In the genomic region with DNA sequence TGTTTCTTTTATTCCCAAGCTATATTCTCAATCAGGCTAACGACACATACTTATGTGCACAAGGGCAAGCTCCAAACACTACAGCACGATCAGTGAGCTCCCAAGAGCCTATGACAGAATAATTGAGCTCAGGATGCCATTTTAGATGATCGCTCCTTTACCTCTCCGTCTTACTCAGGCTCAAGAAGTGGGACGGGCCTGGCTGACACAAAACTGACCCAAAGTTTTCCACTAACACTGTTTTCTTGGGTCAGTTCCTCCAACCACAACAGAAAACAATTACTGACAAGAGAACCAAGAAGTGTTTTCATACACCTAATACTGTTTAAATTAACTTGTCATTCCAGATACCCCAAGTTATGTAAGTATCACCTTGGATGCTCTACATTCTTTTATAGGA, we compare ENCODE assay signal across 11 mouse cellular contexts. TPM values are rescaled to one million over a fixed set of nuclear protein-coding genes. Genes with fewer than 3 reads are reported as not detected.
DNase-seq lines count a peak whose midpoint lies in the region; ATAC-seq lines count a peak whose summit lies in the region.
"Had no signal": no experiment of that assay in that cellular context is flagged by ENCODE, and none has a peak within 500 bp of the region (broad histone marks: within the 10 kb centered on the region; RNA-seq: fewer than 3 reads in every experiment).

No protein-coding gene starts in this region.

- 85% methylated on average over 5 of the region's 5 CpGs for WGBS in kidney, embryonic 15.5 days
- 86% methylated on average over 5 of the region's 5 CpGs for WGBS in embryonic facial prominence, embryonic 13.5 days
- 79% methylated on average over 5 of the region's 5 CpGs for WGBS in hindbrain, embryonic 14.5 days
- WGBS in midbrain, embryonic 14.5 days = 85% methylated on average over 5 of the region's 5 CpGs

- H3K9ac ChIP-seq in kidney, embryonic 15.5 days = 0 out of 2 replicates have a peak overlapping the region, but pooled peaks have one; percentile 21
- no peak overlapping the region for H3K9ac ChIP-seq in embryonic facial prominence, embryonic 13.5 days
- no peak overlapping the region for H3K9ac ChIP-seq in hindbrain, embryonic 14.5 days
- H3K9ac ChIP-seq in midbrain, embryonic 14.5 days (replicated peaks; ENCODE audit: low read length) = no peak overlapping the region

- peaks cover 23% of the 10 kb centered on the region for H3K4me1 ChIP-seq in kidney, embryonic 15.5 days
- peaks cover 24% of the 10 kb centered on the region for H3K4me1 ChIP-seq in embryonic facial prominence, embryonic 13.5 days
- peaks cover 23% of the 10 kb centered on the region for H3K4me1 ChIP-seq in hindbrain, embryonic 14.5 days (replicated peaks; ENCODE audit: control insufficient read depth, insufficient read depth, low read length)
- H3K4me1 ChIP-seq in midbrain, embryonic 14.5 days (ENCODE audit: control insufficient read depth, insufficient read depth, low read length) = peaks cover 21% of the 10 kb centered on the region

- H3K4me3 ChIP-seq in kidney, embryonic 15.5 days (replicated peaks) = peak overlapping the region; percentile 87; the same call in 1 of the 2 replicates
- no peak overlapping the region for H3K4me3 ChIP-seq in embryonic facial prominence, embryonic 13.5 days
- no peak overlapping the region for H3K4me3 ChIP-seq in hindbrain, embryonic 14.5 days (replicated peaks; ENCODE audit: low read length)
- no peak overlapping the region for H3K4me3 ChIP-seq in midbrain, embryonic 14.5 days (replicated peaks; ENCODE audit: low read depth, low read length)

- peak overlapping the region; percentile 78 for H3K4me2 ChIP-seq in kidney, embryonic 15.5 days
- peak overlapping the region; percentile 73 for H3K4me2 ChIP-seq in embryonic facial prominence, embryonic 13.5 days
- H3K4me2 ChIP-seq in hindbrain, embryonic 14.5 days (replicated peaks) = peak overlapping the region; percentile 71
- H3K4me2 ChIP-seq in midbrain, embryonic 14.5 days (ENCODE audit: low read length) = peak overlapping the region; percentile 72

- no peaks in the 10 kb centered on the region for H3K9me3 ChIP-seq in kidney, embryonic 15.5 days (replicated peaks)
- H3K9me3 ChIP-seq in embryonic facial prominence, embryonic 13.5 days = no peaks in the 10 kb centered on the region
- no peaks in the 10 kb centered on the region for H3K9me3 ChIP-seq in hindbrain, embryonic 14.5 days (ENCODE audit: control insufficient read depth, low read length)
- no peaks in the 10 kb centered on the region for H3K9me3 ChIP-seq in midbrain, embryonic 14.5 days (ENCODE audit: control insufficient read depth, low read length)

- peaks cover 14% of the 10 kb centered on the region; the same call in 1 of the 2 replicates for H3K36me3 ChIP-seq in kidney, embryonic 15.5 days
- 0 out of 2 replicates have a peak, but pooled peaks cover 5% of the 10 kb centered on the region for H3K36me3 ChIP-seq in embryonic facial prominence, embryonic 13.5 days
- H3K36me3 ChIP-seq in hindbrain, embryonic 14.5 days (replicated peaks; ENCODE audit: control insufficient read depth, insufficient read depth) = no peaks in the 10 kb centered on the region
- no peaks in the 10 kb centered on the region for H3K36me3 ChIP-seq in midbrain, embryonic 14.5 days (ENCODE audit: control insufficient read depth, insufficient read depth, low read length)

- ATAC-seq in kidney, embryonic 15.5 days (replicated peaks; ENCODE audit: low FRiP score) = no peak
- no peak for ATAC-seq in embryonic facial prominence, embryonic 13.5 days (ENCODE audit: insufficient number of reproducible peaks, insufficient read depth, low FRiP score, low TSS enrichment, low read depth)
- no peak for ATAC-seq in hindbrain, embryonic 14.5 days (ENCODE audit: low FRiP score)
- ATAC-seq in midbrain, embryonic 14.5 days (ENCODE audit: low FRiP score, low TSS enrichment) = no peak
- ATAC-seq in megakaryocyte-erythroid progenitor cell, adult 5-6 weeks (replicated peaks; ENCODE audit: low FRiP score, low TSS enrichment, poor library complexity, severe bottlenecking) = no peak

- H3K27me3 ChIP-seq in kidney, embryonic 15.5 days = no peaks in the 10 kb centered on the region
- H3K27me3 ChIP-seq in embryonic facial prominence, embryonic 13.5 days = no peaks in the 10 kb centered on the region
- H3K27me3 ChIP-seq in hindbrain, embryonic 14.5 days (ENCODE audit: control insufficient read depth, insufficient read depth, low read length) = no peaks in the 10 kb centered on the region
- H3K27me3 ChIP-seq in midbrain, embryonic 14.5 days (ENCODE audit: control insufficient read depth, insufficient read depth, low read length) = no peaks in the 10 kb centered on the region

- no peak for DNase-seq in kidney, adult 11 months
- no peak for DNase-seq in hindbrain, embryonic 14.5 days (ENCODE audit: low spot score)
- DNase-seq in midbrain, embryonic 14.5 days = no peak
- DNase-seq in frontal cortex, adult 2 months (ENCODE audit: extremely low spot score in 1 of 2, low spot score in 1 of 2) = no peak
- no peak for DNase-seq in right cerebral cortex, postnatal 25 days
- DNase-seq: kidney, adult 9 months; lung, adult 2 months; thymus, postnatal 25 days had no signal

- H3K27ac ChIP-seq in kidney, embryonic 15.5 days = no peak overlapping the region
- no peak overlapping the region for H3K27ac ChIP-seq in embryonic facial prominence, embryonic 13.5 days
- no peak overlapping the region for H3K27ac ChIP-seq in hindbrain, embryonic 14.5 days
- H3K27ac ChIP-seq in midbrain, embryonic 14.5 days (replicated peaks; ENCODE audit: low read depth, low read length) = no peak overlapping the region

RNA-seq across cellular contexts. Expression of gene Kbtbd2, which starts 2.8 kb away (rescaled TPM):
- 32.6 and 35.7 TPM in 2 replicates for polyA plus RNA-seq in kidney, embryonic 15.5 days (2015; fragmentation: Nextera tagmentation; extraction: Ambion mirVana)
- polyA plus RNA-seq in embryonic facial prominence, embryonic 13.5 days (2015; fragmentation: Nextera tagmentation; extraction: Ambion mirVana) = 30.5 and 33.7 TPM in 2 replicates
- polyA plus RNA-seq in hindbrain, embryonic 14.5 days (2014; fragmentation: Nextera tagmentation; extraction: Ambion mirVana) = 26.4 and 32.2 TPM in 2 replicates
- polyA plus RNA-seq in midbrain, embryonic 14.5 days (2014; fragmentation: Nextera tagmentation; extraction: Ambion mirVana) = 28.8 and 31.0 TPM in 2 replicates
- total RNA-seq in megakaryocyte-erythroid progenitor cell, adult 5-6 weeks (2014; fragmentation: Nextera tagmentation) = 23.3 and 32.6 TPM in 2 replicates
- total RNA-seq in megakaryocyte-erythroid progenitor cell, adult 5-6 weeks (2017) = 57.3 and 81.0 TPM in 2 replicates
- polyA plus RNA-seq in frontal cortex, adult 2 months (2012; rRNA removed) = 30.2 and 31.8 TPM in 2 replicates

RNA-seq across cellular contexts. Expression of gene Fkbp9, which starts 37.0 kb away (rescaled TPM):
- 118 and 129 TPM in 2 replicates for polyA plus RNA-seq in kidney, embryonic 15.5 days (2015; fragmentation: Nextera tagmentation; extraction: Ambion mirVana)
- 171 and 199 TPM in 2 replicates for polyA plus RNA-seq in embryonic facial prominence, embryonic 13.5 days (2015; fragmentation: Nextera tagmentation; extraction: Ambion mirVana)
- 42.2 and 42.6 TPM in 2 replicates for polyA plus RNA-seq in hindbrain, embryonic 14.5 days (2014; fragmentation: Nextera tagmentation; extraction: Ambion mirVana)
- 13.9 and 24.9 TPM in 2 replicates for polyA plus RNA-seq in midbrain, embryonic 14.5 days (2014; fragmentation: Nextera tagmentation; extraction: Ambion mirVana)
- 3.2 and 4.3 TPM in 2 replicates for total RNA-seq in megakaryocyte-erythroid progenitor cell, adult 5-6 weeks (2014; fragmentation: Nextera tagmentation)
- total RNA-seq in megakaryocyte-erythroid progenitor cell, adult 5-6 weeks (2017) = 6.6 and 7.4 TPM in 2 replicates
- 29.6 and 31.0 TPM in 2 replicates for polyA plus RNA-seq in frontal cortex, adult 2 months (2012; rRNA removed)
